Mouse (Mus musculus): Measurements from ENCODE around the gene Aamdc.

Aamdc gene

GRCm38 (mm10) chr7:97563576-97563975 lies 15.7 kb downstream of the Aamdc start:
- TF ChIP-seq GATA4 (IDR thresholded peaks at IDR 0.05; ENCODE audit: insufficient replicate concordance, low read length): no peak

GRCm38 (mm10) chr7:97550673-97551072 lies 28.6 kb downstream of the Aamdc start:
- TF ChIP-seq GATA4 (IDR thresholded peaks at IDR 0.05; ENCODE audit: insufficient replicate concordance, low read length): no peak

GRCm38 (mm10) chr7:97549301-97549700 lies 30.0 kb downstream of the Aamdc start:
- TF ChIP-seq GATA4 (IDR thresholded peaks at IDR 0.05; ENCODE audit: insufficient replicate concordance, low read length): no peak

GRCm38 (mm10) chr7:97546462-97546861 lies 32.8 kb downstream of the Aamdc start:
- TF ChIP-seq GATA4 (IDR thresholded peaks at IDR 0.05; ENCODE audit: insufficient replicate concordance, low read length): no peak

- TF ChIP-seq GATA4 (IDR thresholded peaks at IDR 0.05; ENCODE audit: insufficient replicate concordance, low read length): no peak
These were observed 42.7 kb downstream of the Aamdc start for GRCm38 (mm10) chr7:97536571-97536970.

GRCm38 (mm10) chr7:97535531-97535930 lies 43.8 kb downstream of the Aamdc start:
- no peak for TF ChIP-seq GATA4 (IDR thresholded peaks at IDR 0.05; ENCODE audit: insufficient replicate concordance, low read length)

GRCm38 (mm10) chr7:97519935-97520334 lies 59.4 kb downstream of the Aamdc start:
- TF ChIP-seq GATA4 (IDR thresholded peaks at IDR 0.05; ENCODE audit: insufficient replicate concordance, low read length): no peak

- no peak for TF ChIP-seq GATA4 (IDR thresholded peaks at IDR 0.05; ENCODE audit: insufficient replicate concordance, low read length)
These were observed 64.5 kb downstream of the Aamdc start for GRCm38 (mm10) chr7:97514786-97515185.

GRCm38 (mm10) chr7:97500555-97501209 lies 78.6 kb downstream of the Aamdc start:
- TF ChIP-seq GATA4 (IDR thresholded peaks at IDR 0.05; ENCODE audit: insufficient replicate concordance, low read length): no peak
